ENCODE assay signal across 9 mouse cellular contexts in genomic region chr13:93510447-93511180, GRCm38 (mm10). TPM values are rescaled to one million over a fixed set of nuclear protein-coding genes. Genes with fewer than 3 reads are reported as not detected.
A peak's percentile ranks its signal among the peaks of the same experiment; 100 is the strongest.
DNase-seq lines count a peak whose midpoint lies in the region; ATAC-seq and TF ChIP-seq lines count a peak whose summit lies in the region.
"Had no signal": no experiment of that assay in that cellular context is flagged by ENCODE, and none has a peak within 500 bp of the region (broad histone marks: within the 10 kb centered on the region; RNA-seq: fewer than 3 reads in every experiment).

No protein-coding gene starts in this region.

- peaks cover 6% of the 10 kb centered on the region; the same call in 1 of the 2 replicates for H3K4me1 ChIP-seq in forebrain, embryonic 13.5 days
- no peaks in the 10 kb centered on the region for H3K4me1 ChIP-seq in midbrain, embryonic 15.5 days
- H3K4me1 ChIP-seq: limb, embryonic 12.5 days had no signal

- H3K4me3 ChIP-seq in gastrocnemius, adult 2 months = no peak overlapping the region
- no peak overlapping the region for H3K4me3 ChIP-seq in forebrain, embryonic 13.5 days
- H3K4me3 ChIP-seq in layer of hippocampus, adult 2 months = no peak overlapping the region
- no peak overlapping the region for H3K4me3 ChIP-seq in midbrain, embryonic 15.5 days
- H3K4me3 ChIP-seq: limb, embryonic 12.5 days had no signal

- intact Hi-C loops in gastrocnemius, adult 2 months (cut with DNase I) = no loop called here

- no peaks in the 10 kb centered on the region for H3K36me3 ChIP-seq in forebrain, embryonic 13.5 days (ENCODE audit: poor library complexity, severe bottlenecking)
- no peaks in the 10 kb centered on the region for H3K36me3 ChIP-seq in midbrain, embryonic 15.5 days (replicated peaks)
- H3K36me3 ChIP-seq: limb, embryonic 12.5 days had no signal

- peak overlapping the region; percentile 16; the same call in 1 of the 2 replicates for H3K4me2 ChIP-seq in forebrain, embryonic 13.5 days
- H3K4me2 ChIP-seq in midbrain, embryonic 15.5 days = no peak overlapping the region
- H3K4me2 ChIP-seq: limb, embryonic 12.5 days had no signal

- H3K9ac ChIP-seq in forebrain, embryonic 13.5 days = peak overlapping the region; percentile 43; the same call in 1 of the 2 replicates
- no peak overlapping the region for H3K9ac ChIP-seq in midbrain, embryonic 15.5 days
- H3K9ac ChIP-seq: limb, embryonic 12.5 days had no signal

- WGBS in forebrain, embryonic 13.5 days = 42% methylated on average over 16 of the region's 16 CpGs
- 46% methylated on average over 16 of the region's 16 CpGs for WGBS in midbrain, embryonic 15.5 days

- H3K9me3 ChIP-seq in forebrain, embryonic 13.5 days (replicated peaks) = no peaks in the 10 kb centered on the region
- no peaks in the 10 kb centered on the region for H3K9me3 ChIP-seq in midbrain, embryonic 15.5 days
- H3K9me3 ChIP-seq: limb, embryonic 12.5 days had no signal

- ATAC-seq in forebrain, embryonic 13.5 days = peak; percentile 96
- peak; percentile 50; the same call in 1 of the 2 replicates for ATAC-seq in midbrain, embryonic 15.5 days (replicated peaks)
- no peak for ATAC-seq in inflammation-experienced regulatory T-cells, adult 6 months

- peak; percentile 49 for DNase-seq in gastrocnemius, adult 2 months
- DNase-seq in gastrocnemius, postnatal 4 days (ENCODE audit: low spot score in 2 of 2) = no peak
- peak; percentile 34 to 39 for DNase-seq in layer of hippocampus, adult 2 months (ENCODE audit: low spot score in 2 of 2)
- no peak for DNase-seq in lung, postnatal 10 days
- DNase-seq in urinary bladder, postnatal 4 days (ENCODE audit: low spot score in 2 of 2) = no peak

- H3K27me3 ChIP-seq in forebrain, embryonic 13.5 days = no peaks in the 10 kb centered on the region
- H3K27me3 ChIP-seq in midbrain, embryonic 15.5 days (replicated peaks) = no peaks in the 10 kb centered on the region
- H3K27me3 ChIP-seq: limb, embryonic 12.5 days had no signal

- H3K27ac ChIP-seq in gastrocnemius, adult 2 months = no peak overlapping the region
- peak overlapping the region; percentile 79 for H3K27ac ChIP-seq in forebrain, embryonic 13.5 days
- no peak overlapping the region for H3K27ac ChIP-seq in layer of hippocampus, adult 2 months
- H3K27ac ChIP-seq in midbrain, embryonic 15.5 days = peak overlapping the region; percentile 16; the same call in 1 of the 2 replicates
- H3K27ac ChIP-seq: limb, embryonic 12.5 days had no signal

- no peak for TF ChIP-seq CTCF in gastrocnemius, adult 2 months (IDR thresholded peaks at IDR 0.05)
- no peak for TF ChIP-seq CTCF in layer of hippocampus, adult 2 months (conservative IDR thresholded peaks at IDR 0.05)

RNA-seq across cellular contexts. Expression of gene Jmy, which starts 11.0 kb away (rescaled TPM):
- total RNA-seq in gastrocnemius, adult 2 months (2021) = 10 to 100 TPM; 32.8 to 33.8 TPM
- 10 to 100 TPM; 23.2 to 25.2 TPM for total RNA-seq in gastrocnemius, postnatal 4 days (2021)
- 4.8 and 5.4 TPM in 2 replicates for polyA plus RNA-seq in forebrain, embryonic 13.5 days (2015; fragmentation: Nextera tagmentation; extraction: Ambion mirVana)
- total RNA-seq in layer of hippocampus, adult 2 months (2021) = 10 to 100 TPM; 38.6 TPM
- 8.0 and 9.7 TPM in 2 replicates for polyA plus RNA-seq in midbrain, embryonic 15.5 days (2015; fragmentation: Nextera tagmentation; extraction: Ambion mirVana)
- polyA plus RNA-seq in inflammation-experienced regulatory T-cells, adult 6 months (2017; shearing (Covaris generic)) = 1 to 10 TPM; 1.0 to 2.5 (median 2.0) TPM

Comparison
In these comparisons a context has a peak if more than half of its experiments do, and no peak if none do; other contexts are left out.
1. DNase-seq: peak in gastrocnemius, adult 2 months (single experiment) and layer of hippocampus, adult 2 months (2 of 2); none in gastrocnemius, postnatal 4 days (0 of 2), lung, postnatal 10 days (single experiment) and urinary bladder, postnatal 4 days (0 of 2).
2. H3K27ac ChIP-seq: peak in forebrain, embryonic 13.5 days (single experiment) and midbrain, embryonic 15.5 days (single experiment); none in gastrocnemius, adult 2 months (single experiment) and layer of hippocampus, adult 2 months (single experiment).